In genomic region chr8:96829253-96829652, GRCm38 (mm10) we compare ENCODE assay signal across 30 mouse cellular contexts.
"Had no signal": no experiment of that assay in that cellular context is flagged by ENCODE, and none has a peak within 500 bp of the region (broad histone marks: within the 10 kb centered on the region; RNA-seq: fewer than 3 reads in every experiment).

No protein-coding gene starts in this region.

- DNase-seq: heart, postnatal 10 days; heart, postnatal 14 days; heart, postnatal 36 days; heart, postnatal 4 days; kidney, adult 11 months; kidney, adult 18-20 months; kidney, adult 2 months; kidney, adult 8-10 months; kidney, adult 9 months; kidney, postnatal 10 days; kidney, postnatal 14 days; kidney, postnatal 25 days; kidney, postnatal 36 days; kidney, postnatal 4 days; layer of hippocampus, adult 9-11 months; layer of hippocampus, postnatal 36 days had no signal

- H3K9me3 ChIP-seq: heart, embryonic 12.5 days; heart, embryonic 13.5 days; heart, embryonic 15.5 days; hindbrain, embryonic 10.5 days; hindbrain, embryonic 12.5 days; hindbrain, embryonic 13.5 days; hindbrain, embryonic 15.5 days; intestine, embryonic 15.5 days; kidney, embryonic 15.5 days had no signal

- H3K4me1 ChIP-seq: heart, embryonic 12.5 days; heart, embryonic 13.5 days; heart, embryonic 15.5 days; hindbrain, embryonic 10.5 days; hindbrain, embryonic 12.5 days; hindbrain, embryonic 13.5 days; hindbrain, embryonic 15.5 days; intestine, embryonic 15.5 days; kidney, embryonic 15.5 days had no signal

- H3K27me3 ChIP-seq: heart, embryonic 12.5 days; heart, embryonic 13.5 days; heart, embryonic 15.5 days; hindbrain, embryonic 12.5 days; hindbrain, embryonic 13.5 days; hindbrain, embryonic 15.5 days; intestine, embryonic 15.5 days; kidney, embryonic 15.5 days had no signal

- H3K36me3 ChIP-seq: heart, embryonic 12.5 days; heart, embryonic 13.5 days; heart, embryonic 15.5 days; hindbrain, embryonic 10.5 days; hindbrain, embryonic 12.5 days; hindbrain, embryonic 13.5 days; hindbrain, embryonic 15.5 days; intestine, embryonic 15.5 days; kidney, embryonic 15.5 days had no signal

- H3K4me3 ChIP-seq: heart, embryonic 12.5 days; heart, embryonic 13.5 days; heart, embryonic 15.5 days; hindbrain, embryonic 10.5 days; hindbrain, embryonic 12.5 days; hindbrain, embryonic 13.5 days; hindbrain, embryonic 15.5 days; intestine, embryonic 15.5 days; kidney, embryonic 15.5 days; layer of hippocampus, adult 2 months; left cerebral cortex, adult 2 months had no signal

- H3K9ac ChIP-seq: heart, embryonic 12.5 days; heart, embryonic 13.5 days; heart, embryonic 15.5 days; hindbrain, embryonic 12.5 days; hindbrain, embryonic 13.5 days; hindbrain, embryonic 14.5 days; hindbrain, embryonic 15.5 days; intestine, embryonic 15.5 days; kidney, embryonic 15.5 days had no signal

- H3K27ac ChIP-seq: heart, embryonic 13.5 days; heart, embryonic 15.5 days; hindbrain, embryonic 10.5 days; hindbrain, embryonic 12.5 days; hindbrain, embryonic 13.5 days; hindbrain, embryonic 14.5 days; hindbrain, embryonic 15.5 days; hindbrain, postnatal 0 days; intestine, embryonic 15.5 days; kidney, embryonic 15.5 days; kidney, postnatal 0 days; layer of hippocampus, adult 2 months; left cerebral cortex, adult 2 months had no signal
